Mouse (Mus musculus) naive thymus-derived CD4-positive, alpha-beta T cell, adult 5 months (primary cell): ENCODE results near the gene Gm8660. TPM values are rescaled to one million over a fixed set of nuclear protein-coding genes. Genes with fewer than 3 reads are reported as not detected.

ENCODE experiments used
- polyA plus RNA-seq: library from polyadenylated mRNA; unstranded; fragments of 100-300 nt; shearing (Covaris generic); gene quantifications from one replicate; pipeline ENCODE4 v1.2.1, GENCODE M21; 2017

Gm8660 gene
- polyA plus RNA-seq, result not detected

DNA sequence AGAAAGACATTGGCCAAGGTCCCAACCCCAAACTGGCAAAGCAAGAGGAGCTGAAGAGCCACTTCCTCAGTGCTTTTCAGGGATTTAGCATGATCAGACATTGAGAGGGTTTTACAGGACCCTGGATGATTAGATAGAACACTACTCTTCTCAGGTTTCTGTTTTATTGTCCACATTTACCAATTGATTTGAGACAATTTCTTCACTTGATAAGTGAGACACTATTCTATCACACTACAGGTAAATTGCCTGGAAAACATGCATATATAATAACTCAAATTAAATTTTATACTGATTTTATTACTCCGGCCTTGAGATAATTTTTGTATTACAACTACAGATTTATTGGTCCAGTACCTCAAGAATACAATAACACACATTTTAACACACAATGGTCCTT, at the start of gene Gm8660:
Gene Gm8660, minus strand, starts transcription at position 101 of the 400 bp plus-strand sequence.

DNA sequence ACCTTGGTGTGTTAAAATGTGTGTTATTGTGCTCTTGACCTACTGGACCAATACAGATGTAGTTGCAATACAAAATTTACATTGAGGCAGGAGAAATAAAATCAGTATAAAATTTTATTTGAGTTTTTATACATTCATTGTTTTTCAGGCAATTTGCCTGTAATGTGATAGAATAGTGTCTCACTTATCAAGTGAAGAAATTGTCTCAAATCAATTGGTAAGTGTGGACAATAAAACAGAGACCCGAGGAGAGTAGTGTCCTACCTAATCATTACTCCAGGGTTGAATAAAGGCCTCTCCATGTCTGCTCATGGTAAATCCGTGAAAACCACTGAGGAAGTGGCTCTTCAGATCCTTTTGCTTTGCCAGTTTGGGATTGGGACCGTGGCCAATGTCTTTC, 42.4 kb upstream of the Gm8660 start, which contains the start of gene Vmn1r148:
Gene Vmn1r148, plus strand, starts transcription at position 301 of the 400 bp plus-strand sequence.

GRCm38 (mm10) chr7:22329617-22330016, 41.2 kb downstream of the Gm8660 start, which contains the start of gene Gm4187:
Gene Gm4187, minus strand, starts transcription at chr7:22329717.

Other genes starting within 250 kb of the Gm8660 start
- not detected for gene Gm10666, start 236.3 kb downstream of the Gm8660 start, polyA plus RNA-seq
- not detected for gene Vmn1r142, start 207.0 kb downstream of the Gm8660 start, polyA plus RNA-seq
- gene Vmn1r143, start 181.7 kb downstream of the Gm8660 start, polyA plus RNA-seq, result not detected
- gene Gm8653, start 169.8 kb downstream of the Gm8660 start, polyA plus RNA-seq, result not detected
- gene Gm8453, start 141.6 kb downstream of the Gm8660 start, polyA plus RNA-seq, result not detected
- not detected for gene Gm4187, start 41.3 kb downstream of the Gm8660 start, polyA plus RNA-seq
- not detected for gene Vmn1r148, start 42.5 kb upstream of the Gm8660 start, polyA plus RNA-seq
- not detected for gene Vmn1r149, start 67.2 kb upstream of the Gm8660 start, polyA plus RNA-seq
- not detected for gene Gm10665, start 93.0 kb upstream of the Gm8660 start, polyA plus RNA-seq
- not detected for gene Vmn1r151, start 128.6 kb upstream of the Gm8660 start, polyA plus RNA-seq
- gene Vmn1r152, start 151.9 kb upstream of the Gm8660 start, polyA plus RNA-seq, result not detected
- gene Gm8677, start 163.8 kb upstream of the Gm8660 start, polyA plus RNA-seq, result not detected
- gene Gm4201, start 194.3 kb upstream of the Gm8660 start, polyA plus RNA-seq, result not detected
- 0.24 TPM for gene Gm4565, start 217.1 kb upstream of the Gm8660 start, polyA plus RNA-seq